In genomic region chrX:11952193-11952592, GRCm38 (mm10) we compare ENCODE assay signal across 11 mouse cellular contexts.
A peak's percentile ranks its signal among the peaks of the same experiment; 100 is the strongest.
DNase-seq lines count a peak whose midpoint lies in the region; ATAC-seq lines count a peak whose summit lies in the region.
"Had no signal": no experiment of that assay in that cellular context is flagged by ENCODE, and none has a peak within 500 bp of the region (broad histone marks: within the 10 kb centered on the region; RNA-seq: fewer than 3 reads in every experiment).

No protein-coding gene starts in this region.

- peak; percentile 48; the same call in 1 of the 2 replicates for ATAC-seq in granulocyte monocyte progenitor cell, adult 5-6 weeks (replicated peaks; ENCODE audit: poor library complexity, severe bottlenecking)
- no peak for ATAC-seq in hindbrain, embryonic 16.5 days
- ATAC-seq: forebrain, embryonic 15.5 days; hindbrain, postnatal 0 days had no signal

- DNase-seq in ovary, postnatal 36 days (ENCODE audit: low spot score), result peak; percentile 42
- DNase-seq in ovary, postnatal 10 days (ENCODE audit: low spot score), result no peak
- DNase-seq in large intestine, adult 2 months (ENCODE audit: low read depth, low spot score), result peak; percentile 14
- no peak for DNase-seq in cerebellum, postnatal 36 days
- no peak for DNase-seq in frontal cortex, postnatal 14 days (ENCODE audit: low spot score in 2 of 2)

- no peaks in the 10 kb centered on the region for H3K9me3 ChIP-seq in hindbrain, embryonic 16.5 days (ENCODE audit: control insufficient read depth, low read length)
- H3K9me3 ChIP-seq: forebrain, embryonic 15.5 days; liver, embryonic 15.5 days had no signal

- WGBS in large intestine, adult 2 months, result 12% methylated on average over 2 of the region's 2 CpGs
- WGBS in hindbrain, embryonic 16.5 days, result 46% methylated on average over 2 of the region's 2 CpGs

- H3K4me1 ChIP-seq in hindbrain, embryonic 16.5 days (ENCODE audit: control insufficient read depth, insufficient read depth, low read depth, low read length), result no peaks in the 10 kb centered on the region
- H3K4me1 ChIP-seq: embryonic facial prominence, embryonic 10.5 days; forebrain, embryonic 15.5 days; liver, embryonic 15.5 days had no signal

- H3K4me2 ChIP-seq in hindbrain, embryonic 16.5 days (ENCODE audit: low read length), result no peak overlapping the region
- H3K4me2 ChIP-seq: forebrain, embryonic 15.5 days; liver, embryonic 15.5 days had no signal

- H3K4me3 ChIP-seq in hindbrain, embryonic 16.5 days (ENCODE audit: low read length), result no peak overlapping the region
- H3K4me3 ChIP-seq: embryonic facial prominence, embryonic 10.5 days; forebrain, embryonic 15.5 days; liver, embryonic 15.5 days had no signal

- H3K9ac ChIP-seq in hindbrain, embryonic 16.5 days (ENCODE audit: low read depth, low read length), result no peak overlapping the region
- H3K9ac ChIP-seq: forebrain, embryonic 15.5 days; liver, embryonic 15.5 days had no signal

- no peaks in the 10 kb centered on the region for H3K27me3 ChIP-seq in hindbrain, embryonic 16.5 days (replicated peaks; ENCODE audit: control insufficient read depth, insufficient read depth, low read length)
- H3K27me3 ChIP-seq: forebrain, embryonic 15.5 days had no signal

- H3K27ac ChIP-seq in hindbrain, embryonic 16.5 days (ENCODE audit: low read depth, low read length), result no peak overlapping the region
- H3K27ac ChIP-seq: embryonic facial prominence, embryonic 10.5 days; forebrain, embryonic 15.5 days; hindbrain, postnatal 0 days; liver, embryonic 15.5 days had no signal

- no peaks in the 10 kb centered on the region for H3K36me3 ChIP-seq in hindbrain, embryonic 16.5 days (ENCODE audit: control insufficient read depth, insufficient read depth, low read length)
- H3K36me3 ChIP-seq: embryonic facial prominence, embryonic 10.5 days; forebrain, embryonic 15.5 days; liver, embryonic 15.5 days had no signal

Comparison
In these comparisons a context has a peak if more than half of its experiments do, and no peak if none do; other contexts are left out.
1. DNase-seq: peak in ovary, postnatal 36 days (single experiment) and large intestine, adult 2 months (single experiment); none in ovary, postnatal 10 days (single experiment), cerebellum, postnatal 36 days (0 of 2) and frontal cortex, postnatal 14 days (0 of 2).